Mouse (Mus musculus) intestine, embryonic 16.5 days (tissue): ENCODE results near the gene Ippk. TPM values are rescaled to one million over a fixed set of nuclear protein-coding genes. Genes with fewer than 3 reads are reported as not detected.

Experiments
- ATAC-seq: fragments of 200-750 bp; cut with Nextera tagmentation; 2 replicates; pipeline ENCODE4 v1.8.0; 2017; ENCODE audit warnings: moderate TSS enrichment, moderate library complexity
- H3K27ac ChIP-seq: fragments of 300-500 bp; sonication (generic); 2 replicates; pipeline ENCODE4 v1.5.1; 2014; ENCODE audit warnings: mild to moderate bottlenecking, low read length
- H3K27me3 ChIP-seq: fragments of 300-500 bp; sonication (generic); replicated peaks from 2 replicates; pipeline ENCODE4 v1.6.1; 2014; ENCODE audit warnings: low read length, control low read depth, mixed read lengths; ENCODE audit not compliant: control insufficient read depth, insufficient read depth
- H3K36me3 ChIP-seq: fragments of 300-500 bp; sonication (generic); 2 replicates; pipeline ENCODE4 v1.6.1; 2014; ENCODE audit warnings: low read length, control low read depth; ENCODE audit not compliant: control insufficient read depth, insufficient read depth
- H3K4me1 ChIP-seq: fragments of 300-500 bp; sonication (generic); 2 replicates; pipeline ENCODE4 v1.6.1; 2014; ENCODE audit warnings: low read length, control low read depth, mixed read lengths; ENCODE audit not compliant: control insufficient read depth, insufficient read depth
- H3K4me2 ChIP-seq: fragments of 300-500 bp; sonication (generic); 2 replicates; pipeline ENCODE4 v1.6.1; 2014; ENCODE audit warnings: low read depth, low read length, control low read depth
- H3K4me3 ChIP-seq: fragments of 300-500 bp; sonication (generic); 2 replicates; pipeline ENCODE4 v1.5.1; 2014; ENCODE audit warnings: mild to moderate bottlenecking, low read length
- H3K9ac ChIP-seq: fragments of 300-500 bp; sonication (generic); 2 replicates; pipeline ENCODE4 v1.6.1; 2014; ENCODE audit warnings: low read depth, low read length
- H3K9me3 ChIP-seq: fragments of 300-500 bp; sonication (generic); 2 replicates; pipeline ENCODE4 v1.6.1; 2016; ENCODE audit warnings: low read length, control low read depth; ENCODE audit not compliant: control insufficient read depth
- WGBS: fragments of 180-500 bp; shearing (Covaris S2); extraction: QIAGEN DNeasy Blood & Tissue Kit; methylation state at CpG from one replicate; pipeline ENCODE4 v1.1.7; 2014; 5-methylcytosine and 5-hydroxymethylcytosine counted together
- polyA plus RNA-seq: library from polyadenylated mRNA; unstranded; fragments of >200 nt; fragmentation: Nextera tagmentation; extraction: Ambion mirVana; gene quantifications from 2 replicates; pipeline ENCODE4 v1.2.1, GENCODE M21; 2015

The Ippk gene
- polyA plus RNA-seq, 1 experiment from 2014 or later, result 19.9 TPM

GRCm38 (mm10) chr13:49449318-49449749, 28.3 kb downstream of the Ippk start:
- peak; percentile 87 for ATAC-seq
- H3K4me2 ChIP-seq, result no peak overlapping the region
- no peaks in the 10 kb centered on the region for H3K9me3 ChIP-seq
- no peak overlapping the region; the same call in 1 of the 2 replicates for H3K27ac ChIP-seq
- H3K4me1 ChIP-seq, result no peaks in the 10 kb centered on the region
- H3K4me3 ChIP-seq, result no peak overlapping the region
- H3K9ac ChIP-seq, result no peak overlapping the region
- no peaks in the 10 kb centered on the region for H3K27me3 ChIP-seq
- WGBS, result 32% methylated on average over 5 of the region's 5 CpGs
- H3K36me3 ChIP-seq, result peaks cover 5% of the 10 kb centered on the region

GRCm38 (mm10) chr13:49460276-49460675, 39.2 kb downstream of the Ippk start:
- ATAC-seq, result no peak
- Histone ChIP-seq H3K27ac (no peak overlapping the region), H3K27me3 (no peaks in the 10 kb centered on the region), H3K4me1 (no peaks in the 10 kb centered on the region), H3K36me3 (no peaks in the 10 kb centered on the region; the same call in 1 of the 2 replicates), H3K9ac (no peak overlapping the region), H3K9me3 (no peaks in the 10 kb centered on the region), H3K4me2 (no peak overlapping the region), H3K4me3 (no peak overlapping the region)
- WGBS, result 88% methylated on average over 4 of the region's 4 CpGs

DNA sequence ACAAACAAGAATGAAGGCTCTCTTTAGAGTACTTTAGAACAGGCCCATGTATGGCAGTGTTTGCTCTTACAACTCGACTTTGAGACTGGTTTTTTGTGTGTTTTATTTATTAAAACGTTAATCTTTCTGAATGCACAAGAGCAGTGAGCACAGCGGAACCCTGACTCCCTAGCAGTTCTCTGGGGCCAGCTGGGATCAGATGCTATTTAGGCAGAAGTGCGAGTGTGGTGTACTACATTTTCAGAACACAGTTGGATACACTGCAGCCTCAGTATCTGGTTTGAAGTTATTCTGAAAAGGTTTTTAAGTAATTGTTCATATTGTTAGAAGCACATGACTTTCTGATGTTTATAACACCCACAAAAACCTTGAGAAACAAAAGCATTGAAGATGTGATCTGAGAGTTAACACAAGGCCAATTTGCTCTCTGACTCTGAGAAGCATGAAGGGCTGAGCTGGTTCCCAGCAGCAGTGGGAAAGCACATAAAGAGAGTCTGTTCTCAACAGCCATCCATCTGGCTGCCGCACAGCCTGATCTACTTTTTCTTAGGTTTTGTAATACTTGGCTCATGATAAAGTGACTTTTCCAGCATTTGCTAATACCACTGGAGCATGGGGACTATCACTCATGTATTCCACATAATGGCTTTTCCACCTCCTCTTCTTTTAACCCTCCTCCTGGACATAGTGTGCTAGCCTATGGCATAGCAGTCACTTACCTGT, 39.8 kb downstream of the Ippk start:
- Histone ChIP-seq H3K4me1 (no peaks in the 10 kb centered on the region), H3K27ac (0 out of 2 replicates have a peak overlapping the region, but pooled peaks have one; percentile 10), H3K9me3 (no peaks in the 10 kb centered on the region), H3K4me2 (no peak overlapping the region), H3K36me3 (no peaks in the 10 kb centered on the region; the same call in 1 of the 2 replicates), H3K9ac (no peak overlapping the region), H3K27me3 (no peaks in the 10 kb centered on the region), H3K4me3 (no peak overlapping the region)
- ATAC-seq, result no peak
- WGBS, result 63% methylated on average over 5 of the region's 5 CpGs

DNA sequence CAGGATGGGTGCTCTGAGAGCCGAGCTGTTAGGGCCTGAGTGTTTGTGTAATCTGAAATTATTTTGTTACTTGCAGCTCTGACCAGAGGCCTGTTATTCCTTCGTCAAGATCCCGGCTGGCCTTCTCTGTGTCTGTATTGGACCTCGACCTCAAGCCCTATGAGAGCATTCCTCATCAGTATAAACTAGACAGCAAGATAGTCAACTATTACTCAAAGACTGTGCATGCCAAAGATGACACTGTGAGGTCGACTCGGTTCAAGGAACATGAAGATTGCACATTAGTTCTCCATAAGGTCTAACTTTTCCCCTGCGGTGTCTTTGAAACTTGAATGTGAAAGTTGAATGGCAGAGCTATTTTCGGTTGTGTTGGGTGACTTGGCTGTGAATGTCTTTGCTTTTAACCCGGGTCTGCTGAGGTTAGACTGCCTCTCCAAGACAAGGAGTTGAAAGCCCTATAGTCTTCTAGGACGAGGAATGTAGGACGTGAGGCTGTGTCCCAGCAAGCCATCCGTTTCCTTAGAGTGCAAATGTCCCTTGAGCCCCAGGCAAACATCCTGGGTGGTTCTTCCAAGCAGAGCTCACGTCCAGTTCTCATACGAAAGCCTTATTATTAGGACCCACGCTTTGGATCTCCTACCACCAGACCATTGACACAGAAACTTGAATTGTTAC, 40.5 kb downstream of the Ippk start:
- 0 out of 2 replicates have a peak overlapping the region, but pooled peaks have one; percentile 10 for H3K27ac ChIP-seq
- H3K4me3 ChIP-seq, result no peak overlapping the region
- no peaks in the 10 kb centered on the region for H3K4me1 ChIP-seq
- H3K36me3 ChIP-seq, result no peaks in the 10 kb centered on the region; the same call in 1 of the 2 replicates
- no peak for ATAC-seq
- H3K9me3 ChIP-seq, result no peaks in the 10 kb centered on the region
- no peaks in the 10 kb centered on the region for H3K27me3 ChIP-seq
- H3K9ac ChIP-seq, result no peak overlapping the region
- WGBS, result 86% methylated on average over 15 of the region's 15 CpGs
- H3K4me2 ChIP-seq, result no peak overlapping the region

DNA sequence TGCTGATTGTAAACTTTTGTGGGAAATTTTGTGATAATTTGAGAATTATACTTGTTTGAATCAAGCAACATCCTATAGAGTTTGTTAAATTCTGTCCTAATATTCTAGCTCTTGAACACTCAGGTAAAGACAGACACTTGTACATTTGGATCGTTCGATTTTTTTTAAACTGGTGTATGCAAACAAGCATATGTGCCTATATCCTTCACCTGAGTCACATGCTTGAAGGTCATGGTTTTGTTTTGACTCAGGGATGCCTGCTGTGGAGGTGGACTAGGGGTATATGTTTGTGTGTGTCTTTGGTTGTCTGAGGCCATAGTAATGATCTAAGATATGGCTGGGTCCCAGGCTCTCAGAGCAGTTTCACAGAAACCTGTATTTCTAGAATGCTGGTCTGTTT, 41.9 kb downstream of the Ippk start:
- ATAC-seq, result no peak
- Histone ChIP-seq H3K4me2 (no peak overlapping the region), H3K4me3 (no peak overlapping the region), H3K9ac (no peak overlapping the region), H3K4me1 (peaks cover 2% of the 10 kb centered on the region; the same call in 1 of the 2 replicates), H3K9me3 (no peaks in the 10 kb centered on the region), H3K27me3 (no peaks in the 10 kb centered on the region), H3K27ac (no peak overlapping the region), H3K36me3 (no peaks in the 10 kb centered on the region; the same call in 1 of the 2 replicates)
- 91% methylated on average over 2 of the region's 2 CpGs for WGBS

- H3K27ac ChIP-seq, result no peak overlapping the region
- WGBS, result 94% methylated on average over 4 of the region's 4 CpGs
- H3K4me2 ChIP-seq, result no peak overlapping the region
- H3K4me1 ChIP-seq, result peaks cover 2% of the 10 kb centered on the region; the same call in 1 of the 2 replicates
- no peaks in the 10 kb centered on the region for H3K9me3 ChIP-seq
- no peak for ATAC-seq
- no peak overlapping the region for H3K9ac ChIP-seq
- no peaks in the 10 kb centered on the region; the same call in 1 of the 2 replicates for H3K36me3 ChIP-seq
- no peaks in the 10 kb centered on the region for H3K27me3 ChIP-seq
- H3K4me3 ChIP-seq, result no peak overlapping the region
These were observed 44.8 kb downstream of the Ippk start for GRCm38 (mm10) chr13:49465875-49466274.

DNA sequence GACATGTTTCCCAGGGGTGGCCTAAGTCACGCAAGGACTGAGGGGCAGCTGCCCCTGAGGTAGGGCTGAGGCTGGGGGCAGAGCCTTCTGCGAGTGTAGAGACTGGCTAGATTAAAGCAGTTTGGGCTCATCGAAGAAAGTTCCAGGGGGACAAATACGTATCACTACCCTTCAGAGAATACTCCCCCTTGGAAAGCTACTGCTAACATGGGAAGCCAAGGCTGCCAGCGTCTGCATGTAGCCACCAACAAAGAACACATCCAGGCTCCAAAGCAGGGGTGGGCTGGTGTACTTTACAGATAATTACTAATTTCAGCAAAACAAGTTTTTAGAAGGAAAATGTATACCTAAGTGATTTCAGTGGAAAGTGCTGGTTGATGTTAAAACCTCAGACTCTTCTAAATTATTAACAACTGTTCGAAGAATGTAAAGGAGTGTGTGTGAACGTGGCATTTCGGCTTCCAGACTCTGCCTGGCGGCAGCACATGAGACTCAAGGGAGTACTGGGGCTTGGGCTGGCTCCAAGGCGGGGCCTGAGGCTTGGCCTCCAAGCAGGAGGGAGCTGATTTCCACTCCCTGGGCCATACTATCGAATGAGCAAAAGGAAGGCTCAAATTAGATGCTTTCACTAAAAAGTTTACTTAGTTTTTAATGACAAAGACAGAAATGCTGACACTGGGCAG, 45.5 kb downstream of the Ippk start:
- Histone ChIP-seq H3K27ac (peak overlapping the region; percentile 6; the same call in 1 of the 2 replicates), H3K36me3 (no peaks in the 10 kb centered on the region; the same call in 1 of the 2 replicates), H3K4me1 (peaks cover 2% of the 10 kb centered on the region; the same call in 1 of the 2 replicates), H3K9me3 (no peaks in the 10 kb centered on the region), H3K9ac (no peak overlapping the region), H3K4me2 (no peak overlapping the region), H3K4me3 (no peak overlapping the region), H3K27me3 (no peaks in the 10 kb centered on the region)
- 78% methylated on average over 11 of the region's 11 CpGs for WGBS
- ATAC-seq, result no peak

GRCm38 (mm10) chr13:49467585-49467984, 46.5 kb downstream of the Ippk start:
- Histone ChIP-seq H3K9me3 (no peaks in the 10 kb centered on the region), H3K36me3 (no peaks in the 10 kb centered on the region; the same call in 1 of the 2 replicates), H3K27ac (no peak overlapping the region), H3K4me2 (no peak overlapping the region), H3K4me1 (peaks cover 2% of the 10 kb centered on the region; the same call in 1 of the 2 replicates), H3K27me3 (no peaks in the 10 kb centered on the region), H3K9ac (no peak overlapping the region), H3K4me3 (no peak overlapping the region)
- ATAC-seq, result no peak
- WGBS, result 69% methylated on average over 2 of the region's 2 CpGs

DNA sequence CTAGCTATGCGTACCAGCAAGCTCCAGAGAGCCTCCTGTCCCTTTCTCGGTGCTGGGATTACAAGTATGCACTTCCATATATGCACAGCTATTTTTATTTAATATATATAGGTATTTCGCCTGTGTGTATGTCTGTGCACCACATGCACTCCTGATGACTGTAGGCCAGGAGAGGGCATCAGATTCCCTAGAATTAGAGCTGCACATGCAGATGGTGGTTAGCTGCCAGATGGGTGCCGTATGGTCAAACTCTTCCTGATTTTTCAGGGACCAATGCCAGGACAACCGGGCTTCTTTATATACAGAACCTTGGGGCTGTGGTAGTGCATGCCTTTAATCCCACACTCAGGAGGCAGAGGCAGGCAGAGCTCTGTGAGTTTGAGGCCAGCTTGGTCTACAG, 48.0 kb downstream of the Ippk start:
- H3K36me3 ChIP-seq, result no peaks in the 10 kb centered on the region; the same call in 1 of the 2 replicates
- 84% methylated on average over 5 of the region's 5 CpGs for WGBS
- peaks cover 2% of the 10 kb centered on the region; the same call in 1 of the 2 replicates for H3K4me1 ChIP-seq
- ATAC-seq, result no peak
- H3K4me2 ChIP-seq, result no peak overlapping the region
- no peak overlapping the region for H3K9ac ChIP-seq
- H3K9me3 ChIP-seq, result no peaks in the 10 kb centered on the region
- no peaks in the 10 kb centered on the region for H3K27me3 ChIP-seq
- no peak overlapping the region for H3K4me3 ChIP-seq
- H3K27ac ChIP-seq, result no peak overlapping the region
